Mouse (Mus musculus): ENCODE data around the gene Glis3.

GRCm38 (mm10) chr19:28724641-28725040 lies 44.8 kb upstream of the Glis3 start:
- TF ChIP-seq CTCF (IDR thresholded peaks at IDR 0.05; ENCODE audit: low read depth): no peak
- TF ChIP-seq EP300 (IDR thresholded peaks at IDR 0.05; ENCODE audit: low read depth): no peak
